10 mouse cellular contexts compared by ENCODE assay signal in the genomic region with DNA sequence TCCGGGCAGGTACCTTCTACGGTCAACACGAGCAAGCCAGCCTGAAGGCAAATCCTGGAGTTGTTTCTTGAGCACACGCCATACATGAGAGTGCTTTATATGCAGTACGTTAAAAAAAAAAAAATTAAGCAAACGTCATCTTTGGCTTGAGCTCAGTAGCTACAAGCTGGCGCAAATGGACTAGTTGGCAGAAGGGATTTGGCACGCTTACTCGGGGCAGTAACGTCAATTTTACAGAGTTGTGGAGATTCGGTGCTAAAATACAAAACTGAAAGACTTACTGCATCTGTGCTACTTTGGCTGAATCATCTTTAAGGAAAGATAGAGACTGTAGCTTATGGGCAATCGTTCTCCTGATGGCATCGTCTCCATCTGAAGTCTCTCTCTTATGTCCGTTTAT.
DNase-seq lines count a peak whose midpoint lies in the region.
"Had no signal": no experiment of that assay in that cellular context is flagged by ENCODE, and none has a peak within 500 bp of the region (broad histone marks: within the 10 kb centered on the region; RNA-seq: fewer than 3 reads in every experiment).

No protein-coding gene starts in this region.

- intact Hi-C loops in left cerebral cortex, postnatal 14 days (cut with DNase I): no loop called here

- peak; percentile 95 for DNase-seq in brain, adult 2 months (ENCODE audit: low read depth, low spot score)
- peak; percentile 74 for DNase-seq in brain, embryonic 18.5 days (ENCODE audit: low read depth, low spot score)
- peak; percentile 66 to 72 for DNase-seq in cerebellum, postnatal 36 days
- peak; percentile 61 to 79 for DNase-seq in left cerebral cortex, postnatal 14 days (ENCODE audit: low spot score in 2 of 2)
- no peak for DNase-seq in thymus, postnatal 10 days (ENCODE audit: low spot score in 2 of 2)
- DNase-seq in kidney, adult 11 months: no peak
- DNase-seq in lung, postnatal 36 days: no peak
- DNase-seq in embryo, embryonic 10 days (ENCODE audit: low spot score): no peak
- DNase-seq: gastrocnemius, adult 2 months; kidney, postnatal 10 days had no signal

Comparison
In these comparisons a context has a peak if more than half of its experiments do, and no peak if none do; other contexts are left out.
1. DNase-seq: peak in brain, adult 2 months (single experiment), brain, embryonic 18.5 days (single experiment), cerebellum, postnatal 36 days (2 of 2) and left cerebral cortex, postnatal 14 days (2 of 2); none in thymus, postnatal 10 days (0 of 2), kidney, adult 11 months (single experiment), lung, postnatal 36 days (single experiment) and embryo, embryonic 10 days (single experiment).